Mouse (Mus musculus) stomach, postnatal 0 days (tissue): ENCODE data around the gene Elmo1. TPM values are rescaled to one million over a fixed set of nuclear protein-coding genes. Genes with fewer than 3 reads are reported as not detected.

ENCODE experiments used
- ATAC-seq: fragments of 200-750 bp; cut with Nextera tagmentation; 2 replicates; pipeline ENCODE4 v1.8.0; 2017; ENCODE audit not compliant: low FRiP score, low TSS enrichment
- DNase-seq: peaks from one replicate; pipeline ENCODE4 v3.0.0-alpha.2; 2016; ENCODE audit warnings: low spot score
- H3K27ac ChIP-seq: fragments of 300-500 bp; sonication (generic); replicated peaks from 2 replicates; pipeline ENCODE4 v1.5.1; 2014; ENCODE audit warnings: mild to moderate bottlenecking, control low read depth
- H3K27me3 ChIP-seq: fragments of 300-500 bp; sonication (generic); 2 replicates; pipeline ENCODE4 v1.6.1; 2014; ENCODE audit warnings: low read length; ENCODE audit not compliant: control insufficient read depth, insufficient read depth
- H3K36me3 ChIP-seq: fragments of 300-500 bp; sonication (generic); 2 replicates; pipeline ENCODE4 v1.6.1; 2014; ENCODE audit warnings: low read length, mixed read lengths; ENCODE audit not compliant: control insufficient read depth, insufficient read depth
- H3K4me1 ChIP-seq: fragments of 300-500 bp; sonication (generic); replicated peaks from 2 replicates; pipeline ENCODE4 v1.6.1; 2014; ENCODE audit warnings: antibody characterized with exemption; ENCODE audit not compliant: control insufficient read depth, insufficient read depth
- H3K4me2 ChIP-seq: fragments of 300-500 bp; sonication (generic); replicated peaks from 2 replicates; pipeline ENCODE4 v1.6.1; 2014; ENCODE audit warnings: low read depth, mild to moderate bottlenecking, control low read depth, moderate library complexity
- H3K4me3 ChIP-seq: fragments of 300-500 bp; sonication (generic); 2 replicates; pipeline ENCODE4 v1.5.1; 2014; ENCODE audit warnings: low read depth, low read length, control low read depth
- H3K9ac ChIP-seq: fragments of 300-500 bp; sonication (generic); 2 replicates; pipeline ENCODE4 v1.6.1; 2014; ENCODE audit warnings: mild to moderate bottlenecking, low read length, control low read depth, mixed read lengths
- H3K9me3 ChIP-seq: fragments of 300-500 bp; sonication (generic); 2 replicates; pipeline ENCODE4 v1.6.1; 2016; ENCODE audit warnings: low read length; ENCODE audit not compliant: control insufficient read depth
- CTCF ChIP-seq: IDR thresholded peaks from 2 replicates; pipeline ENCODE4 v1.5.1; 2016; ENCODE audit warnings: antibody characterized with exemption, low read depth, mild to moderate bottlenecking, moderate library complexity
- EP300 ChIP-seq: optimal IDR thresholded peaks from 2 replicates; pipeline ENCODE3; 2016; ENCODE audit warnings: antibody characterized with exemption
- WGBS: fragments of 180-500 bp; shearing (Covaris S2); extraction: QIAGEN DNeasy Blood & Tissue Kit; methylation state at CpG from one replicate; pipeline ENCODE4 v1.1.7; 2014; 5-methylcytosine and 5-hydroxymethylcytosine counted together
- polyA plus RNA-seq: library from polyadenylated mRNA; unstranded; fragments of >200 nt; fragmentation: Nextera tagmentation; extraction: Ambion mirVana; gene quantifications from 2 replicates; pipeline ENCODE4 v1.2.1, GENCODE M21; 2015

Elmo1 gene
- polyA plus RNA-seq, 1 experiment from 2014 or later: 5.0 TPM

DNA sequence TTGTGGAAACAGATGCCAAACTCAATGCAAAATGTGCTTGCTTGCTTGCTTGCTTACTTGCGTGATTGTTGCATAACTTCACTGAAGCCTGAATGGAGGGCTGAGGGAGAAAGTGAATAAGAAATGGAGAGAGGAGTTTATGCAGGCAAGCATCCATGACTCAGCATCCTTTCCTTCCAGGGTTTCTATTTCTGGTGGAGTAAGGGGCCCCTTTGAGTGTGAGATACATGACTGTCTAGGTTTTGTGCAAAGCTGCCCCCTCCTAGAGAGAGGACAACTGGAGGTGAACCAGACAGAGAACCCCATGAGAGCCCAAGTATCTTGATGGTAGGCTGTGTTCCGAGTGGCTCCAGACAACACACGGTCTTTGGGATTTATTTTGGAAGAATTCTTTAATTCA is 508.2 kb downstream of the Elmo1 start:
- Histone ChIP-seq H3K9me3 (no peaks in the 10 kb centered on the region), H3K9ac (no peak overlapping the region), H3K4me2 (no peak overlapping the region), H3K27me3 (no peaks in the 10 kb centered on the region), H3K36me3 (no peaks in the 10 kb centered on the region), H3K4me3 (no peak overlapping the region), H3K4me1 (no peaks in the 10 kb centered on the region), H3K27ac (no peak overlapping the region)
- TF ChIP-seq CTCF (no peak), EP300 (no peak)
- DNase-seq (no peak), ATAC-seq (no peak)
- WGBS: 82% methylated on average over 3 of the region's 3 CpGs

DNA sequence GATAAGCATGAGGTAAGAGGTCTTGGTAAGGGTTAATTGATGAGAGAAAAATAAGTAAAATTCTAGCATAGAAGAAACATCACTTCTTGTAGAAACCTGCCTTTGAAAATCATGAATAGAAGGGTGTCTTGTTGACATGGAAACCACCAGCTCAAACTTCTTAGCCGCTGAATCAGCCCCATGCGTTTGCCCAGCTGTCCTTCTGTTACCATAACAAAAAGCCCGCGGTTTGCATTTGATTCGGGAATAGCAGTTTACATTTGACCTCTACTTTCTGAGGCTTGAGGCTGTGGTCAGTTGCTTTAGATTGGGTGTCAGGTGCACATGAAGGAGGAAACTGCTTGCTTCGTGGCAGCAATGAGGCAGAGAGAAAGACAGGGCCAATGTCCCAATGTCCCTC is 509.9 kb downstream of the Elmo1 start:
- H3K27ac ChIP-seq: no peak overlapping the region
- no peak overlapping the region for H3K9ac ChIP-seq
- ATAC-seq (no peak), DNase-seq (no peak)
- TF ChIP-seq EP300 (no peak), CTCF (no peak)
- H3K27me3 ChIP-seq: no peaks in the 10 kb centered on the region
- no peaks in the 10 kb centered on the region for H3K9me3 ChIP-seq
- WGBS: 44% methylated on average over 6 of the region's 6 CpGs
- H3K4me3 ChIP-seq: no peak overlapping the region
- no peak overlapping the region for H3K4me2 ChIP-seq
- H3K36me3 ChIP-seq: no peaks in the 10 kb centered on the region
- H3K4me1 ChIP-seq: no peaks in the 10 kb centered on the region

- Histone ChIP-seq H3K4me3 (no peak overlapping the region), H3K27ac (no peak overlapping the region), H3K4me1 (no peaks in the 10 kb centered on the region), H3K9ac (no peak overlapping the region), H3K36me3 (no peaks in the 10 kb centered on the region), H3K9me3 (no peaks in the 10 kb centered on the region), H3K4me2 (no peak overlapping the region), H3K27me3 (no peaks in the 10 kb centered on the region)
- TF ChIP-seq EP300 (no peak), CTCF (no peak)
- DNase-seq (no peak), ATAC-seq (no peak)
- WGBS: 48% methylated on average over 1 of the region's 1 CpGs
Observed at GRCm38 (mm10) chr13:20601421-20601820, 511.0 kb downstream of the Elmo1 start.

GRCm38 (mm10) chr13:20606891-20607290 is 516.5 kb downstream of the Elmo1 start:
- H3K36me3 ChIP-seq: no peaks in the 10 kb centered on the region
- no peaks in the 10 kb centered on the region for H3K4me1 ChIP-seq
- WGBS: 94% methylated on average over 3 of the region's 3 CpGs
- TF ChIP-seq CTCF (no peak), EP300 (no peak)
- H3K4me3 ChIP-seq: no peak overlapping the region
- DNase-seq (no peak), ATAC-seq (no peak)
- no peak overlapping the region for H3K4me2 ChIP-seq
- H3K9ac ChIP-seq: no peak overlapping the region
- H3K27me3 ChIP-seq: no peaks in the 10 kb centered on the region
- H3K27ac ChIP-seq: no peak overlapping the region
- H3K9me3 ChIP-seq: no peaks in the 10 kb centered on the region

DNA sequence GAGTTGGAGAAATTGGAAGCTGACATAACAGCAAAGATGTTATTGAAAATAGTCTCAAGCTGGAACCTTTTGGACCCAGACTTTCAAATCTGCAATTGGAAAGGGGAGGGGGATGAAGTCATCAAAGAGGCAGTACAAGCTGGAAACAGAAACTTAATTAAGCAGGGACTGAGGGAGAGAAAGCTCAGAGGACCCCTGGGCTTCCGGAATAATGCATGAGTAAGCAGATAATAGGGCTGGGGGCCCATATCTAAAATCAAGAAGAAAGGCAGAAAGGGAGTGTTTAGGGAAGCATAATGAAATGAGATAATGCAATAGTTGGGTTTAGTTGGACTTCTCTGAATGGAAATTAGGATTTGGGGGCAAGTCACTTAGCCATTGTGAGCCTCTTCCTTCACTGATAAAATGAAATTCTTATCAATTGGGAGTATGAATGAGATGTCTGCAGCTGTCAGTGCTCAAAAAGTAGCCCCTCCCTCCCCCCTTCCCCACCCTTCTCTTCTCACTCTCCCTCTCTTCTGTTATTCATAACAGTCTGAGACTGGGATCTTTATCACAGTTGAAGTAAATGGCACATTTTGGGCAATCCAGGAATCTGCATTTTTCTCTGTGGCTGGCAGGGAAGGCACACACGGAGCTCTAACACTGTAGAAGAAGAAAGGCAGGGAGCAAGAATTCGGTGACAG is 518.8 kb downstream of the Elmo1 start:
- Histone ChIP-seq H3K9me3 (no peaks in the 10 kb centered on the region), H3K36me3 (no peaks in the 10 kb centered on the region), H3K27ac (no peak overlapping the region), H3K9ac (no peak overlapping the region), H3K27me3 (no peaks in the 10 kb centered on the region), H3K4me1 (no peaks in the 10 kb centered on the region), H3K4me2 (no peak overlapping the region), H3K4me3 (no peak overlapping the region)
- ATAC-seq (no peak), DNase-seq (no peak)
- TF ChIP-seq EP300: no peak
- TF ChIP-seq CTCF: no peak
- 56% methylated on average over 3 of the region's 3 CpGs for WGBS

GRCm38 (mm10) chr13:20615596-20616469 is 525.4 kb downstream of the Elmo1 start:
- Histone ChIP-seq H3K4me3 (no peak overlapping the region), H3K4me2 (no peak overlapping the region), H3K9me3 (no peaks in the 10 kb centered on the region), H3K27ac (no peak overlapping the region), H3K36me3 (no peaks in the 10 kb centered on the region), H3K9ac (no peak overlapping the region), H3K4me1 (no peaks in the 10 kb centered on the region), H3K27me3 (no peaks in the 10 kb centered on the region)
- TF ChIP-seq EP300 (no peak), CTCF (no peak)
- 79% methylated on average over 10 of the region's 10 CpGs for WGBS
- ATAC-seq: no peak
- no peak for DNase-seq
